Mouse (Mus musculus): ENCODE results near the gene Plau.

The Plau gene

GRCm38 (mm10) chr14:20845577-20846088 is 9.2 kb downstream of the Plau start:
- 76% methylated on average over 9 of the region's 9 CpGs for WGBS

- 70% methylated on average over 7 of the region's 7 CpGs for WGBS
Measured at GRCm38 (mm10) chr14:20846214-20846613, 9.8 kb downstream of the Plau start.

- WGBS = 61% methylated on average over 3 of the region's 3 CpGs
Measured at GRCm38 (mm10) chr14:20847637-20848129, 11.2 kb downstream of the Plau start.

- 84% methylated on average over 4 of the region's 4 CpGs for WGBS
Measured at GRCm38 (mm10) chr14:20849753-20850152, 13.3 kb downstream of the Plau start.

- WGBS = 69% methylated on average over 2 of the region's 2 CpGs
Measured at GRCm38 (mm10) chr14:20850498-20850897, 14.0 kb downstream of the Plau start.

- WGBS = 90% methylated on average over 2 of the region's 2 CpGs
Measured at GRCm38 (mm10) chr14:20861152-20861551, 24.7 kb downstream of the Plau start.

GRCm38 (mm10) chr14:20861559-20861958 is 25.1 kb downstream of the Plau start:
- 89% methylated on average over 5 of the region's 5 CpGs for WGBS

- 81% methylated on average over 6 of the region's 6 CpGs for WGBS
Measured at GRCm38 (mm10) chr14:20863306-20864065, 27.0 kb downstream of the Plau start.

- 94% methylated on average over 4 of the region's 4 CpGs for WGBS
Measured at GRCm38 (mm10) chr14:20864192-20864591, 27.7 kb downstream of the Plau start.

GRCm38 (mm10) chr14:20865604-20866003 is 29.1 kb downstream of the Plau start:
- WGBS = 91% methylated on average over 8 of the region's 8 CpGs

GRCm38 (mm10) chr14:20866365-20866764 is 29.9 kb downstream of the Plau start:
- WGBS = 98% methylated on average over 7 of the region's 7 CpGs

GRCm38 (mm10) chr14:20870110-20870509 is 33.6 kb downstream of the Plau start:
- 90% methylated on average over 3 of the region's 3 CpGs for WGBS

GRCm38 (mm10) chr14:20871495-20871894 is 35.0 kb downstream of the Plau start:
- WGBS = 60% methylated on average over 1 of the region's 1 CpGs

GRCm38 (mm10) chr14:20873307-20873706 is 36.8 kb downstream of the Plau start:
- 3% methylated on average over 8 of the region's 8 CpGs for WGBS

- WGBS = 38% methylated on average over 6 of the region's 6 CpGs
Measured at GRCm38 (mm10) chr14:20873931-20874330, 37.5 kb downstream of the Plau start.

GRCm38 (mm10) chr14:20884691-20885090 is 48.2 kb downstream of the Plau start:
- WGBS = 90% methylated on average over 5 of the region's 5 CpGs

- 31% methylated on average over 10 of the region's 10 CpGs for WGBS
Measured at GRCm38 (mm10) chr14:20885091-20885888, 48.8 kb downstream of the Plau start.

- 56% methylated on average over 4 of the region's 4 CpGs for WGBS
Measured at GRCm38 (mm10) chr14:20886266-20886665, 49.8 kb downstream of the Plau start.

GRCm38 (mm10) chr14:20887541-20888085 is 51.2 kb downstream of the Plau start:
- WGBS = 94% methylated on average over 7 of the region's 7 CpGs

- 15% methylated on average over 9 of the region's 9 CpGs for WGBS
Measured at GRCm38 (mm10) chr14:20891941-20892402, 55.5 kb downstream of the Plau start.

Measured in cerebral cortex, adult 2 months (tissue).